Mouse (Mus musculus) heart, adult 9 months (tissue): ENCODE data around the gene Ldah.

Experiments
- DNase-seq, 2 experiments: peaks; one replicate each; pipeline ENCODE4 v3.0.0; 2022; ENCODE audit warnings: low spot score in 2 of 2

The Ldah gene

DNA sequence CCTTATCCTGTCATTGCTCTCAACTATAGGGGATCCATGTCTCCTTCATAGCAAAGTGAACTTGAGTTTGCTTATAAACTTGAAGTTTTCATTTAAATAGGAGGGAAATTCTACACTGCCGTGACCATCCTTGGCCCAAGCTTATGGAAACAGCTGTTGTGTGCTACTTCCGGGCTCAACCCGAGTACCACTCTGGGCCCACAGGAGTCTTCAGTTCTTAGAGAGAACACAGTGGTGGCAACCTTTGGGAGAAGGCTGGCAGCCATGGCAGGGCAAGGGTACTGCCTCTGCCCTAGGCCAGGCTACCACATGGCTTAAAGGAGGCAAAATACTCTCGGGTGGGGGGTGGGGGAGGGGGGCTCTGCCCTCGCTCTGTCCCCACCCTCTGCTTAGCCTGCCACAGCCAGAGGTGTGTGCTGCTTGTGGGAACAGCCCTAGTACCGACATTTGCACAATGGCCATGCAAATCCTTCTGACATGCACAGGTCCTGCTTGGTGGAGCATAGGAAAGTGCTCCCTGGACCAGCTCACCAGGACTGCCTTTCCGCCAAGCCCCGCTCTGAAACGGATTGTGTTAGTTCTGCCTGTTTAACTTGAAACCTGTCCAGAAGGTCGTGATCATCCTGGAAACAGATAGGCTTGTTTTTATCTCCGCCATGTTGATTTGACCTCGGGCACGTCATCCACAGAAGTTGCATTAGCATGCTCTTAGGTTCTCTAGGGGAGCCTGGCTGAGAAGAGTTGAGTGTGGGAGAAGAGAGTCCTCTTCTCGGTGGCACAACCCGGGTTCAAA lies 73.5 kb downstream of the Ldah start:
- no peak for DNase-seq

DNA sequence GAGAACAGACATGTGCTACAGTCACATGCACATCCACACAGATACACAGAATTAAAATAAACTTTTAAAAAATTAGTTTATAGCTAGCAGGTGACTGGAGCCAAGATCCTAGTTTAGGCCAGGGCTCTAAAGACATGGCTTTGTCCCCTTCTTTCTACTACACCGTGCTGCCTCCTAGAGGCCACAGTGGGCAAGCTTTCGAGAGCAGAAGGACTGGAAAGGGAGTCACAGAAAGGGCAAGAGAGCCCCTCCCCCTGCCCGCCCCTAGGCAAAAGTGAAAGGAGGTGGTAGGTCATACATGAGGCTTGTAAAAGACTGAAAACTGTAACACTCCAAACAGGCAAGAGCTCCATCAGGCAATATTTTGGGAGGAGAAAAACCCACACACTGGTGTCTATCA lies 80.1 kb downstream of the Ldah start:
- no peak for DNase-seq

DNA sequence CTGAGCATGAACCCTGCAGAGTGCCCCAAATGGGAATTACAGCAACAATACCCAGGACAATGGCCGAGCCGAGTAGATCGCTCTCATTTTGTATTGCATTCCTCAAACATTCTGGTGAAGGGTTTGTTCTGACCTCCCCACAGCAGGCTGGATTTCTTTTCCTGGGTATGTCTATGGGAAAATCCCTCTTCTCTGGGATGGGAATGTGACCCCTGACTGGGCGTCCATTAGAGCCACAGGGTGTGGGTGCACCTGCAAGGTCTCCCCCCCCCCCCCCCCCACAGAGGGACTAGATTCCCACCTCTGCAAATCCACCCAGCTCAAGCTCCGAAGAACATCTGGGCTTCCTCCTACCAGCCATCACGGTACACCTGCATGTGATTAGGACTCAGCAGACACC lies 81.2 kb downstream of the Ldah start:
- DNase-seq: no peak

DNA sequence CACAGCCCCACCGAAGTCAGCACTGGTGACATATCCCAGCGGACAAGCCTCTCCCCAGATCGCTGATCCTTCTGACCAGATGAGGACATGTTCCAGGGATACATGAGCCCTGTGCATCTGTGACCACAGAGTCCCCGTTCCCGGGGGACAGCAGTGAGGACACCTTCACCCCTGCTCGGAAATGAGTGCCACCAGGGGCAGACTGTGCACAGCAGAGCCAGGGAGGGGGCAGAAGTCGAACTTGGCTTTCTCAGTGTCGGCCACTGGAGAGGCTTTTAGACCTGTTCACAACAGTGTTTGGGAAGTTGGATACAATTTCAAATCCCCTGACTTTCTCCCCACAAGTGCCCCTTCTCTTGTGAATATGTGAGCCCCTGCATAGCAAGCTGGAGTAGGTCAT lies 81.6 kb downstream of the Ldah start:
- DNase-seq: no peak

DNA sequence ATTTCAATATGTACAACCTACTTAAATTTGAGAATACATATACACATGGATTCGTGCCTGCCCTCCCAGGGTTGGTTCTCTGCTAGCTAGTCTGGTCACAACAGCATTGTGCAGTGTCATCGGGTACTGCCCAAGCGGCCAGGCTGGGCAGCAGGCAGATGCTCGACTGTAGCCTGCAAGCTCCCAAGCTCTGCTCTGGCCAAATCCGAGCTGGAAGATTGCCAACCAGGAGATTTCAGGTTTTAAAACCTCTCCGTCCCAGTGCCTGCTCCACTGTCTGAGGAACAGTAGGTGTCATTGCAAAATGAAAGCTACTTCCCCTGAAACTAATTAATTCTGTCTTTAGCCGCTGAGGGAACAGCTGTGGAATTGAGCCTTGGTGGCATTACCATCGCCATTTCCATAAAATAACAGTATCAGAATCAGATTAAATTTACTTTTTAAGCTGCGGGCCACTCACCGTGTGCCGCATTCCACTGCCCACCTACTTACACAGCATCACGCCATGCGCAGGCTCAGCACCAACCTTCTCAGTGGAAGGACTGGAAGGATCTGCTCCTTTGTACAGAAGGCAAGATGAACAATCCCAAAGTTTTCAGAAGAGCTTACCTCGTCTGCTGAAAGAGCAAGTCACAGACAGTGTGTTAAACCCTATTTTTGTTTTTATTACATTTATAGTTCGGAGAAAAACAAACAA lies 83.4 kb downstream of the Ldah start:
- no peak for DNase-seq

DNA sequence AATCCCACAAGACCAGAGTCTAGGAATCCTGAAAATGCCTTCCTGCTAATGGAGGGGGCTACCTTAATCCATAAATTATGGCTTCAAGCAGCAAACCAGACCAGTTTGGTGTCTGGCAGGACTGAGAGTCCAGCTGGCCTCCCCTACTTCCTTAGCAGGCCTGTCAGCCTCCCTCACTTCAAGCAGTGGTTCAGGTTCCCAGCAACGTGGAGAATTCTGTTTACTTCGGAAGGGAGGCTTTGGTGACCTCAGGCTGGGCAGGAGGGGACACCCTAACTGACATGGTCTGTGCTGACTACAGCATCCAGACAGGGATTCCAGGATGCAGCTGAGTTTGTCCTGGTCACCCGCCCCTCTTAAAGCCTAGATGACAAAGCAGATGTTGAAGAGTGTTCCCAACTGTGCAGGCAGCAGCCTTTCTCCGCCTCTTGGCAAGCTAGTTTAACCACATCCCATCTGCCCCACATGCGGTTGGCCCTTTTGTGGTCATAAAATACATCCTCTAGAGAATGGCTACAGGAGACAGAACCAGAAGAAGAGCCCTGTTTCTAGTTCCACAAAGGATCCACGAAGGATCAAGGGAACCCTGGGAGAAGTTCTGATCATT lies 87.5 kb downstream of the Ldah start:
- DNase-seq: no peak

DNA sequence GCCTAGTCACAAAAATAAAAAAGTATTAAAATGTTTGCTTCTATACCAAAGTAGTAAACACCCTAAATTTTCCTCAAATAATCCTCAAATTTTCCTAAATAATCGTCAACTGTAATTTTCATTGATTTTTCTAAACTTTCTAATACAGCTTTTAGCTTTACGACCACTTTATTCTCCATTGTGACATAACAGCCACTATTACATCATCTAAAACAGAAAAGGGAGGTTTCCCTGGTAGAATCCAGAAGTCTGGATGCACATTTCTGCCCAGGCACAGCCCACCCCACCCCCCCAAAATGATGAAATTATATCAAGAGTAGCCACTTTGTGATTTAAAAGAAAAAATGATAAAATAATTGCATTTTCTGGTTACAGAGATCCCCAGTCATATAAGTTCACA lies 88.2 kb downstream of the Ldah start:
- no peak for DNase-seq

DNA sequence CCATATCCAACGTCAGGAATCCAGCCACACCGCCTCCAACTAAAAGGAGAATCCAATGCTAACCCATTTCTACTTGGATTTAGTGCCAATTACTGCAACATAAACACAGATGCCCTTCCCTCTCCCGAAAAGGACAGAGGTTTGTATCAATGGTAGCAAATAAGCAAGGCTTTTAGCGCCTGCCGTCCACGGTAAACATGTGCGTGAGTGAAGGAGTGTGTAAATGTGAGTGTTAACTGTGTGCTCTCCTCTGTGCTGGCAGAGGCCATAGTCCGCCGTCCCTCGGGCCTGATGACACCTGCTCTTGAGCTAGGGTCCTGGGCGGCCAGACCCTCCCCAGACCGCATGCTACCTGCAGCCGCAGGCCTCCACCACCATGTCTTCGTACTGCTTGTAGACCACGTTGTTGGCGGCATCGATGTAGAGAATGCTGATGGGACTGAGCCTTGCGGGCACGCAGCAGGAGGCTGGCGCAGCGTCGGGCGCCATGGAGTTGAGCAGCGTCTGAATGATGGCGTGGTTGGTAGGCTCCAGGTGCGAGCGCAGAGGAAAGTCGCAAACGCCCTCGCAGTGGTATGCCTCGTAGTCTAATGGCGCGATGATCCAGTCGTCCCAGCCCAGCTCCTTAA lies 89.8 kb downstream of the Ldah start:
- DNase-seq: no peak

DNA sequence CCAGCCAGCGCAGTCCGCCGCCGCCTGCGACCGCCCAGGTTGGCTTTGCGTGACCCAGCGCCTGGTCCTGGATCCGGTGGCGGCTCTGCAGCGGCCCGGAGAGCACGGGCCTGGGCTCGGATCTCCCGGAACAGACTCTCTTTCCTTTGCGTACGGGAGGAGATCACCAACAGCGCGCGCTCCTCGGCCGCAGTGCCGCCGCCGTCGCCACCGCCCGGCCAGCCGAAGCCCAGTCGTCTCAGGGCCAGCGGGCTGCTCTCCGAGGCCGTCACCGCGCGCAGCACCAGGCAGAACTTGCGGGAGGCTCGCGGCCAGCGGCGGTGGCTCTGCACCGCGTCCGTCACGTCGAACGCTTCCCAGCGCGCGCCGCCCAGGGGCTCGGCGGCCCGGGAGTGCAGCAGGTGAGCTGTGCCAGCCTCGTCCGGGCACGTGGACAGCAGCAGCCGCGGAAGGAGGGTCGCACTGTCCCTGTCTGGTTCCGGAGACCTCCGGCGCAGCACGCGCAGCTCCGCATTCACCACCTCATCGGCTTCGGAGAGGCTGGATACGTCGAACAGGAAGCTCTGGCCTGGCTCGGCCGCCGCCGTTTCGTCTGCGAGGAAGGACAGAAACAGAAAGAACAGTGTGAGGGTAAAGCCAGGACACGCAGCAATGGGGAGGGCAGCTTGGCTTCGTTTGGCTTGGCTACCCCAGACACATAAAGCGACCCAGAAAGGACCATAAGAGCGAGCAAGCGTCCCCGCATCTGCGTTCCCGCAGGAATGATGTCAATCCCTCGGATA lies 90.6 kb downstream of the Ldah start:
- no peak for DNase-seq

DNA sequence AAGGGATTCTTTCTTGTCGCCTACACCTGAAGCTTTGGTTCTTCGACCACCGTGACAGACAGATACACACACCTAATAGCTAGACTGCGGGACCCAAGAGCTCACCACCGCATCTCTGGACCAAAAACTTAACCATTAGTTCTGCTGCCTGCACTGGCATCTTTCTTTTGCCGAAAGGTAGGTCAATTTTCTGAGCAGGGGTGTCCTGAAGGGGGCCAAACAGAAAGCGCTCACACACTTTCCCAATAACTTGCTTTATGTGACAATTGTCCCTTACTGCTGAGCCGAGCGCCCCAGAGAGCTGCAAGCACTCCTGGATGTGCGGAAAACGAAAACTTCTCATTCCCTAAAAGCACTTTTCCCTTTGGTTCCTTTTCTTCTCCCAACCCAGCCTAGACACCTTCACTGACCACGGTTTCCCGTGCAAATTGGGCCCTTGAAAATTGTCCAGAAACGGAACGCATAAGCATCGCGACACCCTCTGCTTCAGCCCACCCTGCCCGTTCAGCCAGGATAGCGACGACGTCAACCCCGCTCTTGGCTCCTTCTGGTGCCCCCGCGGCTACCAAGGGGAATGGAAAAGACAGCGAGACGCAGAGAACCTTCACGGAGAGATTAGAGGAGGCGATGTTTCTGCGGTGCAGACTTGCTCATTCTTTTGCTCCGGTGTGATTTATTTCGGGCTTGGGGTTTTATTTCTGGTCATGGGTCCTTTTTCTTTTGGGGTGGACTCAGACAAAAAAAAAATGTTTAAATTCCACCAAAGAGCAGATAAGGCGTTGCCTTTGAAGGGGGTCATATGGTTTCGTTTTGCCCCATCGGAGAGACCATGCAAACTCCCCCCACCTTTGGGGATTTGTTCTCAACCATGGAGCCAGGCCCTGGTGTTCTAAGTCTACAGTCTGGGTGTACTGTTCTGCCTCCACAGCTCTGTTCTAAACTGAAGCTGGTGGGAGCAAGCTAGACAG lies 91.5 kb downstream of the Ldah start:
- DNase-seq: no peak

DNA sequence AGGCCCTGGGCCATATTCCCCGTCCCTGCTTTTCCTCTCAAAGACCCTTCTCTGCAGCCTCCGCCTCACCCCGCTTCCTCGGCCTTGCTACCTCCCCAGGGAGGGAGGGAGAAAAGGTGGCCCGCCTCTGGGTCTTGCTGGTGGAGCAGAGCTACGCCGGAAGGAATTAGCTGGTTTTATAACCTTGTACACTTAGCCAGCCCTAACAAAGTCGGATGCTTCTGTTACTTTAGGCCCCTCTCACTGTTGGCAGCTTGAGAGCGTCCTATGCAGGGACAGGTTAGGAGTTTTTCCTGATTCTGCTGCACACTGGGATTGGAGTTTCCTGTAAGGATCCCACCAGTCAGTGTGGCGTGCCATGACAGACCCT lies 92.2 kb downstream of the Ldah start:
- no peak for DNase-seq

DNA sequence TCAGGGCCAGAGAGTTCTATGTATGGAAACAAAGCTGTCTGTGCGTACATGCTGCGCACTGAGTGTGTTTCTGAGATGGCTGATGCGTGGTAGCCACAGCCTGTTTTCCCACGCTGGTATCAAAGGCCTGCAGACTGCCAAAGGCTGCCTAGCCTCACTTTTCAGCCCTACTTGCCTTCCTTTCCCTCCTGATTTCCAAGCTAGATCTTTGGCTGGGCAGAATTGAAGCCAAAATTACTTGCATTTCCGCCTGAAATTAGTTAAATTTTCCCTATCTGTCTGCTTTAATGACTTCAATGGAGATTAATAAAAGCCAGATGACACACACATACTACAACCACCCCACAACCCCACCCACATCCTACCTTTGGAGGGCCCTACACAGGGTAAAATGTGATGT lies 92.6 kb downstream of the Ldah start:
- DNase-seq: no peak

DNA sequence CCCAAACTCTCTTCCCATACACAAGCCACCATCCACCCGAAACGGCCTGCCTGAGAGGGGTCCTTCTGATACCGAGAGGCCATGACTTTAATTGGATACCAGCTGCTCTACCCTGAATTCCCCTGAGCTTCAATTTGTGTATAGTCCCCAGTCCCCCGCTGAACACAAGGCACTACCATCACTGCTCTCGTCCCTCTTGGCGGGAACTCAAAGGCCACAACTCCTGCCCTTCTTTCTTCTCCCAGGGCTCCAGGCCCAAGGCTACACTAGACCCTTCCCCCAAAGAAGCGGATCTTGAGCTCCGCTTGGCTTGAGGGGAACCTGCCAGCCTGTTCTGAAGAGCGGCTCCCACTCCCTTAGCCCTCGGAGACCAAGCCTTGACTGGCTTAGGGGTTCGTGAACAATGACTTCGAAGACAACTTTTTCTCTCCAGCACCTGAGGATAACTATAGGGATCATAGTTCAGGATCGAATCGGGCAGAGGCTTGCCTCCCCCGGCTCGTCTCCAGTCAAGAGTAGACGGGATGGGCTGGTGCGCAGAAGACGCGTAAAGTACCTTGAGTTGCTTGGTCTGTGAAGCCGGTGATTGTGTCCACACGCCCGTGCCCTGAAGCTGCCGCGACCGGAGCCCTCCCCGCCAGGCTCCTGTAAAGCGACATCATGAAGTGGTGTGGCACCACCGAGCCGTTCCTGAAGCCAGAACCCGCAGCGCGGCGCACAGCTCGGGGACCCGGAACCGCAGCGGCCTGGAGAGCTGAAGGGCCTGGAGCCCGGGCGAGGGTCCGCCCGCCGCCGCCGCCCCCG lies 93.3 kb downstream of the Ldah start:
- DNase-seq: no peak

DNA sequence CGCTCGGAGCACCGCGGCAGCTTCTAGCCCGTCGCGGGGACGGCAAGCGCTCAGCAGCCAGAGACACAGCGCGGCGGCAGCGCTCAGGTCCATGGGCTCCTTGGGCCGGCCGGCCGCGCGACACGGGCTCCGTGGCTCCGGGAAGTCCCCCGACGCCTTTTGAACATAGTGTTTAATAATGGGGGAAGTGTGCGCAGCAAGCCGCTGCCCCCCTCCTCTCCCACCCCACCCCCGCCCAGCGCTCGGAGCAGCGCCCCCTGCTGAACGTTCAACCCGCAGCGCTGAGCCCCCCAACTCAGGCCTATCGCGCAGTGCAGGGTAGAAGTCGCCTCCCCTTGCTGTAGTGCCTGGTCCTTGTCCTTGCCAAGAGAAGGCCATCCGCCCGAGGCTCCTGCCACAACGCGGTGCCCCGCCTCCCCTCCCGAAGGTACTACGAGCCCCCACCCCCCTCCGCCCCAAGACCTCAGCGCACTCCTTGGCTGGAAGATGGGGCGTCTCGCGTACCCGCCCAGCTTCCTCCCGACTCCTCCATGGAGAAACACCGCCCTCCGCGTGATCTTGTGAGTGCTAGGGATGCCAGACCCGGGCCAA lies 94.0 kb downstream of the Ldah start, which contains the start of gene Gdf7:
TSS of gene Gdf7 (minus strand) at position 114 of the 591 bp plus-strand sequence.
- DNase-seq: no peak

DNA sequence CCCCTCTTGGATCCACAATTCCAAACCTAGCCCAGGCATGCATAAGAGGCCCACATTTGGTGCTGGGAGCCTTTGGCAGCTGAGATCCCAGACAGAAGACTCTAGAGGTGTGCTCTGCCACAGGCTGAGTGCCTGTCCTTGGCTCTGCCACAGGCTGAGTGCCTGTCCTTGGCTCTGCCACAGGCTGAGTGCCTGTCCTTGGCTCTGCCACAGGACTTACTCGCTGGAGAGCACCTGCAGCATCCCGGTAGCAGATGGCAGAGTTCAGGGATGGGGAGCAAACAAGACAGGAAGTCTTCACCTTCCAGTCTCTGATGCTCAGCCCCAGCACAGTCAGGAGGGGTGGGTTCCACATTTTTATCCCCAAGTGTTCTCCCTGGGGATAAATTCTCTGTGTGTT lies 97.4 kb downstream of the Ldah start:
- DNase-seq: no peak

DNA sequence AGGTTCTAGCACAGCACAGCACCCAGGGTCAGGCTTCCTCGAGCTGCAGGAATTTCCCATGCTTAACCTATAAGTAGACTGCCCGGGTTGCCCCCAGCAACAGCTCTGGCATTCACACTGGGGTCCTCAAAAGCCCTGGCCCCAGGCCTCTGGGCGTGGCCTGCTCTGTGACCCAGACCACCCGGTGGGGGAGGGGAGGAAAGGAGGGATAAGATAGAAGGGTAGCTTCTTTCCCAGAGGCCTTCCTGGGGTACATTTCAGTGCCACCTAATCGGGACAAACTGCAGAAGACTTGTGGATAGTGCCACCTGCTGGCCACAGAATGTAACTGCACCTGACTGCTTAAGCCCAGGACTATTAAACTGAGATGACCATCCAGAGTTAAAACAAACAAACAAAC lies 98.5 kb downstream of the Ldah start:
- DNase-seq: peak in 1 of 2 experiments; percentile 57

DNA sequence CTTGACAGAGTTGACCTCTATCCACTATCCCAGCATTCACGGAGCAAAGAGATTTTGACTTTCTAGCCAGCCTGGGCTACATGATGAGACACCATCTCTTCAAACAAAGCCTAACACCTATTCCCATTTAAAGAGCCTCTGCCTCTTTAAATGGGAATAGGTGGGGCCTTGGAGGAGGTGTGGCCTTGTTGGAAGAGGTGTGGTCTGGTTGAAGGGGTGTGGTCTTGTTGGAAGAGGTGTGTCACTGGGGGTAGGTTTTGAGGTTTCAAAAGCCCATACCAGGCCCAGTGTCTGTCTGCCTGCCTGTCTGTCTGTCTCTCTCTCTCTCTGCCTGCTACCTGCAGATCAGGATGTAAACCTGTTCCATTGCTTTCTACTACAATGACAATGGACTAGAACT lies 99.0 kb downstream of the Ldah start:
- no peak for DNase-seq

DNA sequence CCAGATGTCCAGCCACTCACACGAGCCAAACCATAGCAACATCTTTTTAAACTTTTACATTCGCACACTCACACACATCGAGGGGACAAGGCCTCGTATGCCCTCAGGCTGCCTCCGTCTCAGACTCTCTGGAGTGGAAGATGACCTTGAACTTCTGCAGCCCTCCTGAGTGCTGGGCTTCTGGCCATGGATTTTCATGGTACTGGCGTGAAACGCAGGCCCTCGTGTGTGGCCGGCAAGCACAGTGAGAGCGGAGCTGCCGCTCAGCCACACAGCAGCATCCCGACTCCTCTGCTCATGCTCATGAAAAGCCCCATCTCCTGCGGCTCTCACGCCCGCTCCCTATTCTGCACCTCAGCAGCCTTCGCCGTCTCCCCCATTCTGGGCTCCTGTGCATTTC lies 103.1 kb downstream of the Ldah start:
- no peak for DNase-seq

DNA sequence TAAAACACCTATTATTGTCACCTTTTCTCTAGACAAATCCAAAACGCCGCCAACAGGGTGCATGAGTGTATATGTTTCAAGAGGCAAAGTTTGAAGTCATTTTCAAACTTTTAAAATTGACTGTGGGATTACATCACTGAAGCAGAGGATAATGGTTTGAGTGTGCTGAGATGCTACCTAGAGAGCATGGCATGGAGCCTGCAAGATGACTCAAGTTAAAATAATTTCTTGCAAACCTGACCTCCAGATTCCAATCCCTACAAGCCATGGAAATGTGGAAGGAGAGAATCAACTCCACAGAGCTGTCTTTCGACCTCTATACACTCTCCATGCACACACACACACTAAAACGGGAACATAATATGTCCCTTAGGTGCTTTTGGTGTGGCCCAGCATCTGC lies 104.4 kb downstream of the Ldah start:
- DNase-seq: no peak
